Mouse (Mus musculus) spleen, adult 2 months (tissue): ENCODE measurements around the gene Rpia.

Experiments used
- CTCF ChIP-seq: fragments of 200-500 bp; IDR thresholded peaks from 2 replicates; pipeline ENCODE4 v1.5.1; 2011; ENCODE audit warnings: mild to moderate bottlenecking, inconsistent platforms; ENCODE audit not compliant: insufficient read depth, insufficient read length, insufficient replicate concordance; ENCODE audit errors: extremely low read depth
- POLR2A ChIP-seq: fragments of 200-500 bp; IDR thresholded peaks from 2 replicates; pipeline ENCODE4 v1.6.1; 2011; ENCODE audit warnings: low read depth, low read length, inconsistent platforms

DNA sequence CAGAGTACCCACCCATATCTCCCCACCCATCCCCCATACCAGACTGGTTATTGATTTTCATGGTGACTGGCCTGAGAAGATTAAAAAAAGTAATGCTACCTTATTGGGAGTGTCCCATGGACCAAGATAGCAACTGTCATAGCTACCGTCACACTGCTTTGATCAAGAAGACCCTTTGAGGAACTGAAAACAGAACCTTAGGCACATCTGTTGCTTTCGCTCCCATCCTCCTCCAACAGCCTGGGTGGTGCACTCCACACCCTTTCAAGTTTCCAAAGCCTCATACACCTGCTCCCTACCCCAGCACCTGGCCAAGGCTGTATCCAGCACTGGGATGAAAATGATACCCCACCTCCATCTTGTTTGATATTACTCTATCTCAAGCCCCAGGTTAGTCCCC, 56.5 kb downstream of the Rpia start:
- TF ChIP-seq POLR2A (no peak), CTCF (no peak)
